Mouse (Mus musculus) liver, embryonic 13.5 days (tissue): ENCODE results near the gene Hhex. TPM values are rescaled to one million over a fixed set of nuclear protein-coding genes. Genes with fewer than 3 reads are reported as not detected.

Experiments used
- ATAC-seq: fragments of 200-750 bp; cut with Nextera tagmentation; 2 replicates; pipeline ENCODE4 v1.8.0; 2017; ENCODE audit warnings: low read depth, mild to moderate bottlenecking, moderate number of reproducible peaks, moderate library complexity
- DNase-seq: peaks from one replicate; pipeline ENCODE4 v3.0.0; 2022
- H3K27ac ChIP-seq: fragments of 300-500 bp; sonication (generic); 2 replicates; pipeline ENCODE4 v1.5.1; 2015; ENCODE audit warnings: moderate library complexity, mild to moderate bottlenecking, inconsistent platforms
- H3K27me3 ChIP-seq: fragments of 300-500 bp; sonication (generic); 2 replicates; pipeline ENCODE4 v1.6.1; 2015; ENCODE audit warnings: mild to moderate bottlenecking, inconsistent platforms
- H3K36me3 ChIP-seq: fragments of 300-500 bp; sonication (generic); 2 replicates; pipeline ENCODE4 v1.6.1; 2015; ENCODE audit warnings: mild to moderate bottlenecking, inconsistent platforms
- H3K4me1 ChIP-seq: fragments of 300-500 bp; sonication (generic); replicated peaks from 2 replicates; pipeline ENCODE4 v1.6.1; 2015; ENCODE audit warnings: inconsistent platforms
- H3K4me2 ChIP-seq: fragments of 300-500 bp; sonication (generic); 2 replicates; pipeline ENCODE4 v1.6.1; 2015; ENCODE audit warnings: inconsistent platforms, mild to moderate bottlenecking, moderate library complexity
- H3K4me3 ChIP-seq: fragments of 300-500 bp; sonication (generic); replicated peaks from 2 replicates; pipeline ENCODE4 v1.5.1; 2015; ENCODE audit warnings: mild to moderate bottlenecking, inconsistent platforms
- H3K9ac ChIP-seq: fragments of 300-500 bp; sonication (generic); 2 replicates; pipeline ENCODE4 v1.6.1; 2015; ENCODE audit warnings: mild to moderate bottlenecking, inconsistent platforms
- H3K9me3 ChIP-seq: fragments of 300-500 bp; sonication (generic); replicated peaks from 2 replicates; pipeline ENCODE4 v1.6.1; 2016; ENCODE audit warnings: inconsistent platforms
- WGBS: fragments of 180-500 bp; shearing (Covaris S2); methylation state at CpG from one replicate; pipeline ENCODE4 v1.1.7; 2015; ENCODE audit not compliant: insufficient replicate concordance; 5-methylcytosine and 5-hydroxymethylcytosine counted together
- polyA plus RNA-seq: library from polyadenylated mRNA; unstranded; fragments of >200 nt; fragmentation: Nextera tagmentation; extraction: Ambion mirVana; gene quantifications from 2 replicates; pipeline ENCODE4 v1.2.1, GENCODE M21; 2015

The Hhex gene
- polyA plus RNA-seq: 27.8 and 34.4 TPM in 2 replicates

DNA sequence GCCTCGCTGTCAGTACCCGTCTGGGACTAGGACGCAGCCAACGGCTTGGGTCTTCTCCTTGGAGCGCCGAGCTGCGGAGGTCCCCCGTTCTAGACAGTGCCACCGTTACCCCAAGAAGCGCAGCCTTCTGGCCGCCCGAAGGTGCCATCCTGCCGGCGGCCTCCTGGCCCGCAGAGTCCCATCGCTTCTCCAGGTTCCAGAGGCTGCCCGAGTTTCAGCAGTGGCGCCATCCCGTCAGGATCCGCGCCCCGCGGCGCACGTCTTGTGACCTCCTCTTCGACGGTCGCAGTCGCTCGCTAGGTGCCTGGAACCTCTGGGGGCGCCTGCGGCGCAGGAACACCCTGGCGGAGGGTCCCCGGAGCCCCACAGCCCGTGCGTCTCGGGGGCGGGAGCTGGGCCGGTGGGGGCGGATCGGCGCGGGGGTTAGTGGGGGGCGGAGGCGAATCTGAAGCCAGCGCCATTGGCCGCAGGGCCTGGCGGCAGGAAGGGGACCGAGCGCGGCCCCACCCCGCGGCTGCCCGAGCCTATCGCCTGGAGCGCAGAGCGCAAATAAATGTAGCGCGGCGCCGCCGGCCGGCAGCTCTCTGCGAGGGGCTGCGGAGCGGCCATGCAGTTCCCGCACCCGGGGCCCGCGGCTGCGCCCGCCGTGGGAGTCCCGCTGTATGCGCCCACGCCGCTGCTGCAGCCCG, at the start of gene Hhex:
Gene Hhex (plus strand): TSS at position 548 of the 689 bp plus-strand sequence.
- H3K4me3 ChIP-seq: peak within 1 kb of the TSS; percentile 69
- no peaks in the 10 kb centered on the region for H3K9me3 ChIP-seq
- peak within 1 kb of the TSS; percentile 85 for H3K27ac ChIP-seq
- H3K27me3 ChIP-seq: peaks cover 86% of the 10 kb centered on the region
- H3K36me3 ChIP-seq: peaks cover 5% of the 10 kb centered on the region; the same call in 1 of the 2 replicates
- peak within 1 kb of the TSS; percentile 81 for H3K4me2 ChIP-seq
- ATAC-seq (peak; percentile 78), DNase-seq (peak; percentile 51)
- H3K9ac ChIP-seq: peak within 1 kb of the TSS; percentile 78
- peaks cover 54% of the 10 kb centered on the region for H3K4me1 ChIP-seq
- under 1% methylated on average over 62 of the region's 79 CpGs for WGBS

DNA sequence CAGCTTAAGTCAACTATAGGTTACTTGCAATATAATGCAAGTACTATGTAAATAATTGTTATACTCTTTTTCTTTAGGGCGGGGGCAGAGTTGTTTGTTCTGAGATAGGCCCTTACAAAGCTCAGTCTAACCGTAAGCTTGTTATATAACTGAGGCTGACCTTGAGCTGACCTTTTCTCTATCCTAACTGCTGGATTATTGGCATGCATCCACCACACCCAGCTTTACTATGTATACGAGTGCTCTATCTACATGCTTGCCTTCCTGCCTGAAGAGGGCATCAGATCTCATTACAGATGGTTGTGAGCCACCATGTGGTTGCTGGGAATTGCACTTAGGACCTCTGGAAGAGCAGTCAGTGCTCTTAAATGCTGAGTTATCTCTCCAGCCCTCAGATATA, 48.5 kb upstream of the Hhex start:
- no peak for DNase-seq
- Histone ChIP-seq H3K4me2 (no peak overlapping the region), H3K9me3 (no peaks in the 10 kb centered on the region), H3K27me3 (no peaks in the 10 kb centered on the region), H3K27ac (no peak overlapping the region), H3K36me3 (peaks cover 91% of the 10 kb centered on the region), H3K4me3 (no peak overlapping the region), H3K4me1 (peaks cover 9% of the 10 kb centered on the region; the same call in 1 of the 2 replicates), H3K9ac (no peak overlapping the region)
- no peak for ATAC-seq
- WGBS: 73% methylated on average over 3 of the region's 3 CpGs

DNA sequence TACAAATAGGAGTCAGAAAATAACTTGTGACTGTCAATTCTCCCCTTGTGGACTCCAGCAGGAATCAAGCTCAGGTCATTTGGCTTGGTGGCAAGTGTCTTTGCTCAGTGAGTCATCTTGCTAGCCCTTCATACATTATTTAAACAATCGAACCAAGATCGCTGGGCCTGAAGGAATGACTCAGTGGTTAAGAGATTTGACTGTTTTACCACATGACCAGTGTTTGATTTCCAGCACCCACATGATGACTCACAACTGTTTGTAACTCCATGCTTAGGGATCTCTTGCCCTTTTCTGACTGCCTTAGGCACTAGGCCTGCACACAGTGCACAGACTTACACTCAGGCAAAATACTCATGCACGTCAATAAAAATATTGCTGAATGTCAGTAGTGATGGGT, 42.7 kb upstream of the Hhex start:
- ATAC-seq (no peak), DNase-seq (no peak)
- Histone ChIP-seq H3K4me2 (no peak overlapping the region), H3K9ac (no peak overlapping the region), H3K4me3 (no peak overlapping the region), H3K4me1 (no peaks in the 10 kb centered on the region), H3K36me3 (peaks cover 95% of the 10 kb centered on the region), H3K9me3 (no peaks in the 10 kb centered on the region), H3K27me3 (no peaks in the 10 kb centered on the region), H3K27ac (no peak overlapping the region)
- 94% methylated on average over 3 of the region's 3 CpGs for WGBS

DNA sequence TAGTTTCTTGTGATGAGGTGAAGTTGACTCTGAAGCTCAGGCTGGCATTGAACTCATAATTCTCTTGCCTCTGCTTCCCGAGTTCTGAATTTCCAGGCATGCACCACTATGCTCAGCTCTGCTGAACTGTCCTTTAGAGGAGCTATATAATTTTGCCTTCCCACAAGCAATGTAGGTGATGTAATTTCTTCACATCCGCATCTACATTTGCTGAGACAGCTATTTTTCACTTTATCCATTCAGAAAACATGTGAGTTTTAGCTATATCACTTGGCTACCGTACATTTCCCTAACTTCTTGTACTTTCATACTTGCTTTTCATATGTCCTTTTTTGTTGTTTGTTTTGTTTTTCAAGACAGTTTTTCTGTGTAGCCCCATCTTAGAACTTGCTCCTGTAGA, 38.3 kb upstream of the Hhex start:
- 95% methylated on average over 3 of the region's 3 CpGs for WGBS
- Histone ChIP-seq H3K9ac (no peak overlapping the region), H3K4me1 (no peaks in the 10 kb centered on the region), H3K27ac (no peak overlapping the region), H3K4me2 (no peak overlapping the region), H3K4me3 (no peak overlapping the region), H3K36me3 (peaks cover 95% of the 10 kb centered on the region), H3K27me3 (no peaks in the 10 kb centered on the region), H3K9me3 (no peaks in the 10 kb centered on the region)
- no peak for DNase-seq
- no peak for ATAC-seq

DNA sequence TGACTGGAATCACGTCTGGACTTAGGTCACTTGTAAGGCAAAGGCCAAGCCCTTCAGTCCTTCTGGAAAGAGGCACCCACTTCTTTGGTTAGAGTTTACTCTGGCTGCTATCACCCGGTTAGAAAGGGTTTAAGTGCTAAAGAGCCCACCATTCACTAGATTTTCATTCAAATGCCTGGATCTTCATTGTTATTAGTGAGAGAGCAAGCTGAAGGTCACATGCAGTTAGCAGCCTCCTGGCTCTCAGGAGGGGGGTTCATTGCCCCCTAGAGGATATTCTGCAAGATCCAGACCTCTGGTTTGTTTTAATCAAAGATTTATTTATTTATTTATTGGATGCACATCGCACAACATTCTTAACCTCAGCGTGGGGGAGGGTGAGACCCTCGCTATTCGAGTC, 33.7 kb upstream of the Hhex start:
- H3K9me3 ChIP-seq: no peaks in the 10 kb centered on the region
- DNase-seq: no peak
- no peak for ATAC-seq
- 83% methylated on average over 6 of the region's 6 CpGs for WGBS
- H3K36me3 ChIP-seq: peaks cover 96% of the 10 kb centered on the region
- no peaks in the 10 kb centered on the region for H3K4me1 ChIP-seq
- no peak overlapping the region for H3K27ac ChIP-seq
- H3K4me3 ChIP-seq: no peak overlapping the region
- H3K4me2 ChIP-seq: no peak overlapping the region
- no peaks in the 10 kb centered on the region for H3K27me3 ChIP-seq
- H3K9ac ChIP-seq: no peak overlapping the region

DNA sequence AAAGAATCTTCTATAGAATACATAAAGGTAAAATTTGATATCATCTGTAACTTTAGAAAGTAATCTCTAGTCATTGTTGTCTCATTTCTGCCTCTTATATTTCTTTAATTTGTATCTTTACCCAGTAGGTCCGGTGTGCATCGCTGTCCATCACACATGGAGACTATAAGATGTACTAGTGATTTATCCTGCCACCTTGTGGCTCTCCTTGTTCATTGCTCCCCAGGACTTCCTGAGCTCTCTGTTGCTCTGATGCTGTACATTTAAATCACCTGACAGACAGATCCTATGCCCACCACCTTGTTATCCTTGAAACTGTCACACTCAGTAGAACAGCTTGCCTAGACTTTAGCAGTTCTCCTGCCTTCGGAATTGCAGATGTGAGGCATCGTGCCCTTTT, 16.3 kb upstream of the Hhex start:
- no peak for ATAC-seq
- 81% methylated on average over 4 of the region's 4 CpGs for WGBS
- Histone ChIP-seq H3K27me3 (no peaks in the 10 kb centered on the region), H3K4me2 (no peak overlapping the region), H3K4me1 (no peaks in the 10 kb centered on the region), H3K27ac (no peak overlapping the region), H3K9me3 (no peaks in the 10 kb centered on the region), H3K36me3 (peaks cover 91% of the 10 kb centered on the region), H3K4me3 (no peak overlapping the region), H3K9ac (no peak overlapping the region)
- DNase-seq: no peak

DNA sequence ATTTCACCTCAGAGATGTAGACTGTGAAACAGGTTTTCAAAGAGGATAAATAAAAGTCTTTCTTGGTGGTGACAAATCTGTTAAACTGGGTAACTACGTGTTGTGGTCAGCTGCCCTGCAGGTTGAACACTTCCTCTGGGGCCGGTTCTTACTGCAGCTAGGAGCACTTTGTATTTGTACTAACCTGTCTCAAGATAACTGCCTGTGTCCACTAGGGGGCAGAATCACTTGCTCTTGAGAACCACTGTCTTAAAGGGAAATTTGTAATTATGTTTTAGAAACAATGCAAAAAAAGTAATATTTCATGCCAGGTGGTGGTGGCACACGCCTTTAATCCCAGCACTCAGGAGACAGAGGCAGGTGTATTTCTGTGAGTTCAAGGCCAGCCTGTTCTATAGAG, 15.0 kb upstream of the Hhex start:
- Histone ChIP-seq H3K9me3 (no peaks in the 10 kb centered on the region), H3K4me3 (no peak overlapping the region), H3K36me3 (peaks cover 85% of the 10 kb centered on the region), H3K9ac (no peak overlapping the region), H3K4me2 (no peak overlapping the region), H3K27ac (no peak overlapping the region), H3K27me3 (no peaks in the 10 kb centered on the region), H3K4me1 (no peaks in the 10 kb centered on the region)
- 24% methylated on average over 3 of the region's 3 CpGs for WGBS
- DNase-seq (peak; percentile 22), ATAC-seq (no peak)

DNA sequence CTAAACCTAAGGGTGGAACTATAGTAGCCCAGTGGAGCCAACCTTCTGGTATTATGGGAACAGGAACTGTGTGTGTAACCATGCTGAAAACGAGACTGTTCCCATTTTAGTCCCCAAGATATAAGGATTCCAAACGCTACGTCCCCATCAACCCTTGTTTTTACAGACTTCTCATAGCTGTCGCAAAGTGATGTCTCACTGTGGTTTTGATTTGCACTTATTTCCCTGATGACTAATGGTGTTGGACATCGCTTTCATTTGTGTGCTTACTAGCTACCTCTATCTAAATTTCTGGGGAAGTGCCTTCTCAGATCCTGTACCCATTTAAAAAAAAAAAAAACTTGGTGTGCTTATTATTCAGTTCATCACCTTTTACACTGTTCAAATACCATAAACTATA, 6.0 kb upstream of the Hhex start:
- Histone ChIP-seq H3K27me3 (peaks cover 58% of the 10 kb centered on the region), H3K4me3 (no peak overlapping the region), H3K4me2 (no peak overlapping the region), H3K27ac (no peak overlapping the region), H3K9me3 (no peaks in the 10 kb centered on the region), H3K4me1 (peaks cover 14% of the 10 kb centered on the region; the same call in 1 of the 2 replicates), H3K9ac (no peak overlapping the region), H3K36me3 (peaks cover 4% of the 10 kb centered on the region; the same call in 1 of the 2 replicates)
- WGBS: 48% methylated on average over 5 of the region's 5 CpGs
- ATAC-seq (no peak), DNase-seq (no peak)

DNA sequence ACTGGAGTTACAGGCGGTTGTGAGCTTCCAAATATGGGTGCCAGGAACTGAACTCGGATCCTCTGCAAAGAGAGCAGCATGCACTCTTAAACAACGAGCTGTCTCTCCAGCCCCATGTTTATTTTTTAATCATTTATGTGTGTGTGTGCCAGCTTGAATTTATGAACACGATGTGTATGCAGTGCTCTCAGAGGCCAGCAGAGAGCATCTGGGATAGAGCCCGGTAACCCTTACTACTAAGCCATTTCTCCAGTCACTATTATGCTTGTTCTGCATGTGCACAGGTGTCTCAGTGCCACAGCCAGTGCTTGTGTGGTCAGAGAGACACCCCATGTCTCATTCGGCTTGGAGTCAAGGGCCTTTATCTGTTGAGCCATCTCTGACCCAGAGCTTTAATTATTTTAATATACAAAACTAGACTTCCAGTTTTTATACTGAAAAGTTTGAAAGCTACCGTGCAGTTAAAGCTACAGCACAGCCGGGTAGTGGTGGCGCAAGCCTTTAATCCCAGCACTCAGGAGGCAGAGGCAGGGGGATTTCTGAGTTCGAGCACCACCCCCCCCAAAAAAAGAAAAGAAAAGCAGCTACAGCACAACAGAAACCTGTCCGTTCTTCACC, 3.4 kb upstream of the Hhex start:
- Histone ChIP-seq H3K9me3 (no peaks in the 10 kb centered on the region), H3K4me3 (no peak overlapping the region), H3K4me1 (peaks cover 40% of the 10 kb centered on the region), H3K27ac (no peak overlapping the region), H3K4me2 (no peak overlapping the region), H3K27me3 (peaks cover 80% of the 10 kb centered on the region), H3K9ac (no peak overlapping the region), H3K36me3 (no peaks in the 10 kb centered on the region)
- no peak for ATAC-seq
- WGBS: 70% methylated on average over 11 of the region's 11 CpGs
- no peak for DNase-seq

DNA sequence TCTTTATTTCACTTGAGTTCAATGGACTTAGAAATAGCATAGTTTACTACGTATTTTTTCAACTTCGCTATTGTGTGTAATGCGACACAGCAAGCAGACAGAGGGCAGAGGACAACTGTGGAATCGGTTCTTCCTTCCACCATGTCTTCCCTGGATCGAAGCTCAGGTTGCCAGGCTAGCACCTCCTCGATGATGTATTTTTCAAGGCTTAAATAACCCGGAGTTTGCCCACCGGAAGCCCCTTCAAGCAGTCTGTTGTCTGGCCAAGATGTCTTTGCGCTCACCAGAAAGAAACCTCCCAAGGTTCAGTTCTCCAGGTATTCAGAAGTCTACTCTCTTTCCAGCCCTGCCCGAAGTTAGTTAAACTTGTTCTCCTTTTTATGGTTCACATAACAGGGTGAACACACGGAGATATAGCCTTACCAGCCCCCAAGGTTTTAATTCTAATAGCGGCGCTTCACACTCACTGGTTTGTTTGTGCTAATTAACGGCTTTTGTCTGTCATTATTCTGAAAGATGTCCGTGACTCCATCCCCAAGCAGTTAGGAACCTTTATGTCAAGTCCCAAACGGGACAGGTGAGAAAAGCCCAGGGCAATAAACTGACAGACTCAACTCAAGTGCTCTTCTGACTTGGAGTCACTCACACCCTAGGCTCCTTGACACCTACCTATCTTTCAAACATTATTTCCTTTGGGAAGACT, 1.6 kb upstream of the Hhex start:
- H3K27ac ChIP-seq: no peak overlapping the region
- peaks cover 88% of the 10 kb centered on the region for H3K27me3 ChIP-seq
- H3K9me3 ChIP-seq: no peaks in the 10 kb centered on the region
- peak overlapping the region; percentile 81 for H3K4me2 ChIP-seq
- 0 out of 2 replicates have a peak overlapping the region, but pooled peaks have one; percentile 78 for H3K9ac ChIP-seq
- peak overlapping the region; percentile 69 for H3K4me3 ChIP-seq
- peaks cover 50% of the 10 kb centered on the region for H3K4me1 ChIP-seq
- no peak for ATAC-seq
- no peak for DNase-seq
- H3K36me3 ChIP-seq: 0 out of 2 replicates have a peak, but pooled peaks cover 3% of the 10 kb centered on the region
- 28% methylated on average over 16 of the region's 16 CpGs for WGBS

DNA sequence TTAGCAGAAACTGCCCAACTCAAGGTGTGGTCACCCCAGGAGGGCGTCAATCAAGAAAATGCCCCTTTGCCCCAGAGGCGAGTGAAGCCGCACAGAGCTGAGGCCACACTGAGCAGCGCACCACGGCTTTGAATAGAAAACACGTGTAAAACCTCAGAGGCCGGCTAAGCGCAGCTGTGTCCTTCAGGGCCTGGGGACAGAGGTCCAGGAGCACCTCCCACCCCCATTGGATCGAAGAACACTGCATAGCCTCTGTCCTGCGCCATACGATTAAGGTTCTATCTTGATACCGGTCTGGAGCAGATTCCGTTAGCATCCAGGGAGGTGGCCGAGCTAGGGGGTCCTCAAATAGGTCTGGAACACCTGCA, 731 bp upstream of the Hhex start:
- Histone ChIP-seq H3K9ac (peak overlapping the region; percentile 78), H3K27me3 (peaks cover 82% of the 10 kb centered on the region), H3K9me3 (no peaks in the 10 kb centered on the region), H3K4me1 (peaks cover 50% of the 10 kb centered on the region), H3K4me2 (peak overlapping the region; percentile 81), H3K36me3 (0 out of 2 replicates have a peak, but pooled peaks cover 3% of the 10 kb centered on the region), H3K4me3 (peak overlapping the region; percentile 69), H3K27ac (peak overlapping the region; percentile 55)
- ATAC-seq (peak; percentile 12), DNase-seq (no peak)
- WGBS: 2% methylated on average over 14 of the region's 14 CpGs
